Mouse (Mus musculus) hindlimb bud, embryonic 11.5 days (tissue): ENCODE data around the gene Il17f.
"Not testable (repeated sequence)": the region's sequence is repeated elsewhere in the genome, so short reads cannot be mapped to it uniquely, and the experiment has no call there.

Source experiments
- DNase-seq: peaks from one replicate; pipeline ENCODE4 v3.0.0-alpha.2; 2012; ENCODE audit warnings: low read depth, low spot score; ENCODE audit errors: extremely low spot score

The Il17f gene

DNA sequence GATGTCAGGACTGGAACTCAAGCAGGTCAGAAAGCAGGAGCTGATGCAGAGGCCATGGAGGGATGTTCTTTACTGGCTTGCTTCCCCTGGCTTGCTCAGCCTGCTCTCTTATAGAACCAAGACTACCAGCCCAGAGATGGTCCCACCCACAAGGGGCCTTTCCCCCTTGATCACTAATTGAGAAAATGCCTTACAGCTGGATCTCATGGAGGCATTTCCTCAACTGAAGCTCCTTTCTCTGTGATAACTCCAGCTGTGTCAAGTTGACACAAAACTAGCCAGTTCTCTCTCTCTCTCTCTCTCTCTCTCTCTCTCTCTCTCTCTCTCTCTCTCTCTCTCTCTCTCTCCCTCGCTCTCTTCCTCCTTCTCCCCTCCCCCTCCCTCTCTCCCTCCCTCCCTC lies at the start of gene Il17f:
Gene Il17f (minus strand): TSS at position 101 of the 400 bp plus-strand sequence.
- not testable (repeated sequence) for DNase-seq

DNA sequence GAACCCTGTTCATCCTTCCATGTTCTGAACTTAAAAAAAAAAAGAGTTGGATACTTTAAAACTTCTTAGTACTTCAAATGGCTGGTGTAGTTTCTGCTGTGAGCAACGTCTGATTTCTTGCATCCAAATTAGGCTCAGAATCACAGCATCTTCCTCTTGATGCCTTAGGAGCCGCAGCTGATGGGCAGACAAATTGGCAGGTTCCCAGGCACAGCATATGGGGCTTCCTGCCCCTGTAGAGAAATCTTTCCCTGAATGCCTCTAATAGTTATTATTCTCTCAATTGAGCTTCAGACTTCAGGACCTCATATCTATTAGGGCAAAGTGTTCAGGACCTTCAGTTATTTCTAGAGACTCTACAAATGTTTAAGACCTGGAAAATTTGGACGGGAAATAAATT lies 49.5 kb upstream of the Il17f start:
- DNase-seq: no peak

DNA sequence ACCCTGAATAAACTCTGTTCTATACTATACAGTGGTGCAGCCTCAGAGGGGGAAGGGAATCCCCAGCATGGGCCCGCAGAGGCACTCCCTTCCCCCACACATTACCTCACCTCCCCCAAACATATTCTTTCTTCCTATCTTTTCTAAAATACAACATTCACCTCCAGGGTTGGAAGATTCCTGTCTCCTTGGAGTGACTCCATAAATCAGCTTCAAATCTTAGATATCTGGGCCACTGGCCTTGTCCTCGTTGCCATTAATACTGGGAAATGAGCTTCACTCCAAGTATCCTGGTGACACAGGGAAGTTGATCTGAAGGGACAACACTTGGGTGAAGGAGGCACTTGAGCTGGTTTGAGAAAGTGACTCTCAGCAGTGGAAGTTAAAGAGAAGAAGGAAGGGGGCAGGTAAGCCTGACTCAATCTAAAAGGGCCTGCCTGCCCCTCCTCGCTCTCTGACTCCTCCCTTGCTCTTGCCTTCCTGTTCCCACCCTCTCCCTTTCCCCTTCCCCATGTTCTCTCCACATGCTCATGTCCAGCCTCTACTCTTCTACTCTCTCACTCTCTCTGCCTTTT lies 46.2 kb upstream of the Il17f start:
- no peak for DNase-seq

DNA sequence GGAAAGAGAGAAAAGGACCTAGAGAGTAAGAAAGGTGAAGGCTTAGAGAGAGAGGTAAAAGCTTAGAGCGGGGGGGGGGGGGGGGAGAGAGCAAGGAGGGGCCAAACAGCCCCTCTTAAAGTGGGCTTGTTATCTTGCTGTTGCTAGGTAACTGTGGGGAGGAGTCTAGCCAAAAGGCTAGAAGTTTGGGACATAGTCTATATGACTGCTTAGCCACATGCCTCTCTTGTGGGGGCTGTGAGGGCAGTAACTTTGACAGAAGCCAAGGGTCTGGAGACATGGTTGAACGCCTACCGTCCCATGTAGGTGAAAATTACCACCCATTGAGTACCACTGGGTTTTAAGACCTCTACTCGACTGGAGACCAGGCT lies 42.7 kb upstream of the Il17f start:
- no peak for DNase-seq

DNA sequence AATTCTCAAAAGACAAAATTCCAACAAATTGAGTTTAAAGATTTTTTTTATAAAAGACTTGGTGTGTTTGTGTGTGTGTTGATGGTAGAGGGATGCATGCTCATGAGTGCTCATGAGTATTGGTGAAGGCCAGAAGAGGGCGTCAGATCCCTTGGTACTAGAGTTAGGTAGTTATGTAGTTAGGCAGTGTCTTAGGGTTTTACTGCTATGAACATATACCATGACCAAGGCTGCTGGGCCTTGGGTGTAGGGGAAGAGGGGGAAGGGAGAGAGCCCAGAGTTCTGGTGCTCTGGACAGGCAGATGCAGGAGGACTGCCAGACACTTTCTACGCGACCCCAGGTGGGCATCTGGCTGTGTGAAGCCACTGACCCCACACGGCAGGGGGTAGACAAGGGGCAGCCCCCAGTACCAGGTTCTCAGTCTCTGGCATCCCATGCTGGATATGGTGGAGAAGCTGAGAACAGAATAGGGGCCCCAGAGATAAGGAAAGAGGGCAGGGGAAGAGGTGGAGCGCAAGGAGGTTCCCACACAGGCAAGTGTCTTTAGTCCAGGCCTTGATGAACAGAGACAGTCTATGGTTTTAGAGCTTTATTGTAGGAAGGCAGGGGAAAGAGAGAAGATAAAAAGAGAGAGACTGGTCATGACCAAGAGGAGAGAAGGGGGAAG lies 42.2 kb upstream of the Il17f start:
- DNase-seq: no peak

DNA sequence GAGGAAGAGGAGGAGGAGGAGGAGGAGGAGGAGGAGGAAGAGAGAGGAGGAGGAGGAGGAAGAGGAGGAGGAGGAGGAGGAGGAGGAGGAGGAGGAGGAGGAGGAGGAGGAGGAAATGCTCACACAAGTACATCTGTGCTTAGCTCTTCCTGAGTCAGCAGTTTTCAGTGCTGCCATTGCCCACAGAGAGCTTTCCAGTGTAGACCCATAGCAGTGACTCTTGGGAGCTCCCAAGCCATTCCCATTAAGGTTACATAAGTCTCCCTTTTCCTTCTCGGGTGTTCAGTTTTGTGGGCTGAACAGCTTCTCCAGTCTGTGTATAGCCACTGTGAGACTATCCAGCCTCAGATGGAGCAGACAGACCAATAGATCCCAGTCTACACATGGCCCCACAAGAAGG lies 40.1 kb upstream of the Il17f start:
- DNase-seq: no peak

DNA sequence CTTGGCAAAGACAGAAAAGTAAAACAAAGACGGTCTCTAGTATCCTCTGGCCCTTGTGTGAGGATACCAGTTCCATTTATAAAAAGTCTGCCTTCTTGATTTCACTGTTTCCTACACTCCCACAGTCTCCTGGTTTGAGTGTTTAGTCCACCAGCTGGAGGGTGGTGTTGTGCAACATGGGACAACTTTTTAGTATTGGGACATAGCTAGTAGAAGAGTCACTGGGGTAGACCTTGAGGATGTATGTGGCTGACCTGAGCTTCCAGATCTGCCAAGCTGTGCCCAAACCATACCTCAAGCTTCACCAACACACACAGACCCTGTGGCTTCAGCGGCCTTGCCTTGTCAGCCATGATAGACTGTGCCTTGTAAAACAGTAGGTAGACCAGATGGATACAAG lies 37.6 kb upstream of the Il17f start:
- DNase-seq: no peak

DNA sequence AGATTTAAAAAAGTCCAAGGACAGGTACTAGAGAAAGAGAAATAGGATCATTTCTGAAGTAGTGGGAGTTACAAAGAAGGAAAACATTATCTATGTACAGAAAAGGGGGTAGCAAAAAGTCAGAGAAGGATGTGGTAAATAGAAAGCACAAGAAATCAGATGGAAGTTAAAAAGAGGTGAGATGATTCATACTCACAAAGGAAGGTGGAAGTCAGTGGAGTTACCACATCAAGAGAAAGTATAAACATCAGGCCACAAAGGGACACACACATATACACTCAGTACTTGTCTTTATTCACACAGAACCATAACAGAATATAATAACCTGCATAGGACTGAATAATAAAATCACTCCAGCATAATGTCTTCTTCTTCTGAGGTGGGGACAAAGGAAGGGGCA lies 34.6 kb upstream of the Il17f start:
- no peak for DNase-seq

DNA sequence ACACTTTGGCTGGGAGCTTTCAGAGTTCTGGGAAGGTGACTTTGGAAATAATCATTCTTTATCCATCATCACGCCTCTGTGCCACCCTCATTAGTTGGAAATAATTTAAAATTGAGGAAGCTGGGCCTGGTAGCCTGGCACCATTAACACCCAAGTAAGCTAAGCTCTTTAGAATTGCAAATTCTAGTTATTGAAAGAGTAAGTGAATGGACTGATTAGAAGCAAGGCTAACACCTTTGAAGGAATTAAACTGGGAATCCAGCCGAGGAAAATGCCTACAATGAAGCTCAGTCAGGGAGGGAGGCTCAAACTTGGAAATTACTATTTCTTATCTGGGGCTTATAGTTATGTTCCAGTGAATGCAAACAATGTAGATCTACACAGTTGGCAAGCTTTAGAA lies 33.5 kb upstream of the Il17f start:
- DNase-seq: no peak

DNA sequence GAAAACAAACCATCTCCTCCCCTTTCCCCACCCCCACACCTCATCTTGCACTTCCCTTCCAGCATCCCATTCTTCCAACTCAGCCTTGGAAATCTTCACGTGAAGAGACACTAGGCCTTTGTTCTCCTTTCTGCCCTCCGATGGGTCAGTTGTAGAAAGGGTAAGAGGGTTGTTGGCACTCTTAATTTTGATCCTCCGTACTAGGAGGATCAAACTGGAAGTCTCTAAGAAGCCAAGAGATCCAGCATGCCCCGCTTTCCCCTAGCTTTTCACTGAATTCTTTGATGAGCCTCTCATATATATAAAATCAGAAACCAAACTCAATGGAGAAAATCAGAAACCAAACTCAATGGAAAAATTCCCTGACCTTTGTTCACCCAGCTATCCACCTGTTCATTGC lies 33.1 kb upstream of the Il17f start:
- no peak for DNase-seq

DNA sequence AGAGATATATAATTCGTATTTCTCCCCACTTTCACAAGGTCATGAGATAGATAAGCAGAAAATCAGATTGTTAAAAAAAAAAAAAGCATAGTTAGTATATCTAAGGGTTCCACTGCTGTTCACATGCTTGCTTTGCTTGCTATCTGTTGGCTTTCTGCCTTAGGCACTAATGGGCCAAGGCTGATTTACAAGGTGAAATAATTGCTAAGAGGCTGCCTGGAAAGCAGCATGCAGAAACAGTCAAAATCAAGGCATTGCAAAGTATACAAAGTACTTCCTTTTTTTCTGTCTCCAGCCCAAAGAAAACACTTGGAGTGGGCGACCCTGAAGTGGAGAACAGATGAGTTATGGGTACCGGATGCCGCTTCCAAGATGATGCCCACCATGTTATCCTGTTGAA lies 30.5 kb upstream of the Il17f start:
- no peak for DNase-seq

DNA sequence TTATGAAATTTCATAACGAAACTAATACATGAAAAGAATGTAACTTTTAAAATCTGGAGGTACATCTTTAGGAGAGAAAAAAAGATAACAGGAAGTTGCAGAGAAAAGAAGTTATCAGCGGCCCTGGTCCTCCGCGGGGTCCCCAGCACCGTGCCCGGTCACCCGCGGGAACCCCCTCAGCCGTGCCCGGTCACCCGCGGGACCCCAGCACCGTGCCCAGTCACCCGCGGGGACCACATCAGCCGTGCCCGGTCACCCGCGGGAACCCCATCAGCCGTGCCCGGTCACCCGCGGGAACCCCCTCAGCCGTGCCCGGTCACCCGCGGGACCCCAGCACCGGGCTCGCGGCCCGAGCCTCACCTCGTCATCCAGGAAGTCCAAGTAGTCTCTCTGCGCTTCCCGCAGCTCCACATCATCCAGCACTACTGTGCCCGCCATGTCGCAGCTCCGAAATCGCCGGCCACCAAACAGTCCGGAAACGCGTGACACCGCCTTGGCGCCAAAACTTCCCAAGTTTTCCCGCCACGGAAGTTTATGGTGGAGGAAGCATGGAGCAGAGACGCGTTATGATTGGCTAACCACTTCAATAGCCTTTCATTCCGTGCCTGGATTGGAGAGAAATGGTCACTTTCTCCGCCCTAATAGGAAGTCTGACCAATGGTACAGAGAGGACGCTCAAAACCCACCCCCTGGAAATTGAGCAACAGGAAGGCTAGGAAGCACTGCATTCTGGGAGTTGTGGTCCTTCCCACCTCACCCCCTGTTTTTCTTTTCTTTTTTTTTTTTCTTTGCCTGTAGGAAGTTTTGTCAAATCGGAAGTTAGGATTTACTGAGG lies 29.6 kb upstream of the Il17f start, which contains the start of gene Mcm3:
Gene Mcm3 (minus strand): TSS at position 542 of the 835 bp plus-strand sequence.
- peak; percentile 99 for DNase-seq

DNA sequence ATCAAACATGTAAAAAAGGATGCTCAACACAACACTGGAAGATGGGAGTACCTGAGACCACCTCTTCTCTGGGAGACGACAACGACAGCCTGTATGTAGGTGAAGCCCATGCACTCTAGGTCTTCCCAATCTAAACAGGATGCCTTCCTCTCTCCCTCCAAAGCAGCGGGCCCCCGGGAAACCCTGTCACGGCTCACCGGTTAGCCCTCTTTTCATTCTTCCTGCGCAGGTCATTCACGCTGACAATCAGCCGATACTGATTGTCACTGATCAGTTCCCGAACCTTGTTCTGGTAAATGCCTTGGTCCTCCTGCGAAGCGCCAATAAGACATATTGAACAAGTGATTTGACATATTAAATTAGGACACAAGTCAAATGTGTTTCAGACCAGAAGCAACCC lies 27.2 kb upstream of the Il17f start:
- no peak for DNase-seq

DNA sequence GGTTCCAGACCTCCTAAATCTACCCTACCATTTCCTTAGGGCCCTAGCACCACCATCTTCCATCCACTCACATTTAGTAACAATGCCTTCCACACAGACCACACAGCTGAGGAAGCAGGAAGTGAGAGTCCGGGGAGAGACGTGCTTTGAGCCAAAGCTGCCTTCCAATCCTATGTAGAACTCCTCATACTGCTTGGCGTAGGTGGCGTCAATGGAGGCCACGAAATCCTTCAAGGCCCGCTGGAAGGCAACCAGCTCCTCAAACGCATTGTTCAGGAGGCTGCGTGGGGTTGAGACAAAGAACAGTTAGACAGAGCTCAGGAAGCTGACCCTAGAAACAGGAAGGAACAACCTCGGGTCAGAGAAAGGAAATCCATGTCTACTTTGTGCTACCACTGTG lies 26.8 kb upstream of the Il17f start:
- DNase-seq: no peak

DNA sequence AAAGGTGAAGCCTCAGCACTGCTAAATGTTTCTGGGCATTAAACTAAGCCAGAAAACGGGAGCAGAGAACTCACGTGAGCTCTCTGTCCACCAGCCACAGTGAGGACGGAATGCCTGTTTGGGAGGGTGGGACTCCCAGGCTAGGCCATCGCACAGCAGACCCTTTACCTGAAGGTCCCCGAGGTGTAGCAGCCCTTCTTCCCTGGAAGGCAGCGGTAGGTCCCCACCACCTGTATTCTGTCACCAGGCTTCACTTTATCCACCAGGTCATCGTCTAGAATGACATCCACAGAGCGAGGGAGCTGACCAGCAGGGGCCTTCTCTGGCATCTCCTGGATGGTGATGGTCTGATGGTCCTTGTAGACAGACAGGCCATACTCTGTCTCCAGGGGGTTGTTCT lies 24.1 kb upstream of the Il17f start:
- DNase-seq: no peak

DNA sequence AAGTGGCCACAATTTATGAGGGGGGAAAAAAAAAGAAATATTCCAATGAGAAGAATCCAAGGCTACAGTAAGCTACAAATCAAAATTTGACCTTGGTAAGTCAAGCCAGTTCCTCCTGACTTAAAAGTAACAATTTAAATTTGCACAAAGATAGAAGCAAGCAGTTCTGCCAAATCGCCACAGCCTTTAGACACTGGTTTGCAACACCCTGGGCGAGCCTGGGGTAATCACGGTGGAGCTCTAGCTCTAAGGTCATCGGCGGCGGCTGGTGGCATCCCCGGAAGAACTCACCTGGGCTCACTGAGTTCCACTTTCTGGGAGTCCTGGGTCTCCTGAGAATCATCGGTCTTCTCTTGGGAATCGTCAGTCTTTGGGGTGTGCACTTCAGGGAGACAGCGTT lies 14.1 kb upstream of the Il17f start:
- DNase-seq: no peak

DNA sequence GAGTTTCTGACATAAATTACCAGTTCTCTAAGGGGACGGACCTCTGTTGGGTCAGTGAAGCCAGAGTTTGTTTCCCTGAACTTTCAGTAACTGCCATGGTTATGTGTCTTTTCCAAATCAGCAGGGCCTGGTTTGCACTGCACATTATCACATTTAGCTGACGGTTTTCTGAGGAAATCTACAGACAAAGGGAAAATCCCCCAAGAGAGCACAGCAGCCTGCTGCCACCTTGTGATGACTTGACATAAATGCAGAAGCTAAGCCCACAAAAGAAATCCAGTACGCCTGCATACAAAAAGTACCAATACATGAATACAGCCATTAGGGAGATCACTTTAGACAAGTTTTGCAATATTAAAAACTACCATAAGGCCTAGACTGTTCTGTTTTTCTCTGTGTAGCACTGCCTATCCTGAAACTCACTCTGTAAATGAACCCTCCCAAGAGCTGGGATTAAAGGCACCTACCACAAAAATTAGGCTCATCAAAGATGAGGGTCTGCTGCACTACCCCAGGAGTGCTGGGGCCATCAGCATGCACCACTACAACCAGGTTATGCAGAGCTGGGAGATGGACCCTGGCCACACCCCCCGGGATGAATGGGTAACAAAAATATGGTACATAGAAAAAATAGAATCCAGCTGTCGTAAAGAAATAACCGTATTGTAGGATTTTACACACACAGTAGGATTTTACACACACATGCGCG lies 11.4 kb upstream of the Il17f start:
- DNase-seq: no peak

DNA sequence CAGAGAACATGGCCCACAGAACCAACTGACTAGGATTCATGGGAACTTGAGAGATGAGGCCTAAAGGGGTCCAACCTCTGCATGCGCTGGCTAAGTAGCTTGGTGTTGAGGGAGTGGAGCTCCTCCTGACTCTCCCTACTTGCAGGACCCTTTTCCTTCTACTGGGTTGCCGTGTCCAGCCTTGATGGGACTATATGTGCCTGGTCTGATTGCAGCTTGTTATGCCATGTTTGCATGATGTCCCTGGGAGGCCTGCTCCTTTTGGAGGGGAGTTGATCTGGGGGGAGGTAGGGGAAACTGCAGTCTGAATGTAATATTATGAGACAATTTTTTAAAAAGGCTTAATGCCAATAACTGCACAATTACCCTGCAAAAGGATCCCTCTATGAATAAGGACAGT lies 10.9 kb upstream of the Il17f start:
- DNase-seq: no peak

DNA sequence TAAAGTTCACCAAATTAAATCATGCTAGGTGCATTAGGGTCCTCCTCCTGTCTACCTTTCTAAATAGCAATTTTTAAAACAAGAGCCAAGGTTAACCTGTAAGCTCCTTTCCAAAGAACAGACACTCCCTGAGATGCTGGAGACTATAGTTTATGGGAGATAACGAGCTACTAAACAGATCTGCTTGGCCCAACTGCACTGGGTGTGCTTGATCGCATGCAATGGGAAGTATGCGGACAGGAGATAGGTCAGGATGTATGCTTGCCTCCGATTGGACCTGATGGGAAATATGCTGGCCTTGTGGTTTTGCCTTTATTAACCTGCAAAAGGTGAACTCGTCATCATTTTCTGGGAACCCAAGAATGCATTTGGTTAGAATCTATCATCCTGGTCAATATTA lies 4.8 kb upstream of the Il17f start:
- no peak for DNase-seq

DNA sequence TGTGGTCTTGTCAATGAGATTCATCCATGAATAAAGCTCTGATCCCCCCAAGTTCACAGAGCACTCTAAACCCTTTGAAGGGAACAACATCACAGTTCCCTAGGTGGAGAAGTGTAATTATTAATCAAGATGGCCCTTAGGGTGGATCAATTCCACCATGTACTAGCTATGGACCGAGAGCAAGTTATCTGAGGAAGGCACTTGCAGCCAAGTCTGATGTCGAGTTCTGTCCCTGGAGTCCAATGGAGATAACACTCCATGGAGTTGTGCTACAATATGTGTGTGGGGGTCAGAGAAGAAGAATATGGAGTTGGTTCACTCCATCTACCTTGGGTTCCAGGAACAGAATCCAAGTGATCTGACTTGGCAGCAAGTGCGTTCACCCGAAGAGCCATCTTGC lies 4.3 kb upstream of the Il17f start:
- no peak for DNase-seq

DNA sequence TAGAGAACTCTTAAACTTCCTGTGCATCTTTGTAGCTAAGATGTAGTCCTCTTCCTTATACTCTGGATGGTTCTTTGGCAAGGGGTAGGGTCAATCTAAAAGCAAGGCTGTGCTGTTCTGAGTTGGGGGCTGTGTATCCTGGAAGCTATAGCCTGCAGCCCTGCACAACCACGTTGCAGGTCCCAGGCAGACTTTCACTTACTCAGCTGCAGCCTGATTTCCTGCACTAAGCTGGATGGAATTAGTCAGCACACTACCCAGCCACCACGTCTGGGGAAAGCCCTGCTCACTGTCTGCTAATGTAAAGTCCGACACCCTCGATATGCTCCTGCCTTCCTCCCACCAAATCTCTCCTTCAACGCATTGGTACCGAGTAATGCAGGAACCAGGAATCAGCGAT lies 997 bp upstream of the Il17f start:
- DNase-seq: no peak

DNA sequence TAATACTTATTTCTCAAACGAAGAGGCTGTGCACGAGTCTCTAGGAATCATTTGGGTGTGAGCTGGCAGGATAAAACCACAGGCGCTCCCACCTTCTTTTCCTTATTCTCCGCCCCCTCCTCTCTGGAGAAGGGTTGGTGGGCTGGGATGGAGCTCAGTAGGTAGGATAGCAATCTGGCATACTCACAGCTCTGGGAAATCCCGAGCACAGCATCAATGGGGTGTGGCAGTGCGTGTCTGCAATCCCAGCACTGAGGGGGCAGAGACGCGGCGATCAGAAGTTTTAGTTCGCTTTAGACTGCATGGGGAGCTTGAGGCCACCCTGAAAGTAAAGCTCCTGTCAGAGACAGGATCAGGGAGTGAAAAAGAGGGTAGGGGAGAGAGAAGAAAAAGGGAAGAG lies 2.0 kb downstream of the Il17f start:
- DNase-seq: no peak
